Mouse (Mus musculus) brain, embryonic 14.5 days (tissue): ENCODE measurements around the gene Nob1. TPM values are rescaled to one million over a fixed set of nuclear protein-coding genes. Genes with fewer than 3 reads are reported as not detected.

Experiments used
- DNase-seq: peaks from one replicate; pipeline ENCODE4 v3.0.0-alpha.2; 2011; ENCODE audit warnings: low read depth
- CTCF ChIP-seq: fragments of 200-500 bp; IDR thresholded peaks from 2 replicates; pipeline ENCODE4 v1.5.1; 2012; ENCODE audit warnings: inconsistent platforms, mild to moderate bottlenecking, moderate library complexity, borderline replicate concordance; ENCODE audit not compliant: insufficient read depth, insufficient read length; ENCODE audit errors: extremely low read depth
- POLR2A ChIP-seq: fragments of 200-500 bp; IDR thresholded peaks from 2 replicates; pipeline ENCODE4 v1.6.1; 2012; ENCODE audit warnings: mild to moderate bottlenecking, inconsistent platforms, borderline replicate concordance; ENCODE audit not compliant: poor library complexity, insufficient read depth, insufficient read length, severe bottlenecking; ENCODE audit errors: extremely low read depth
- polyA plus RNA-seq: library from polyadenylated mRNA; depleted of rRNA; stranded (reverse); fragments of >200 nt; gene quantifications from 2 replicates; pipeline ENCODE4 v1.2.3, GENCODE M21; 2012; rRNA removed

The Nob1 gene
- polyA plus RNA-seq, 1 experiment: 77.5 TPM

DNA sequence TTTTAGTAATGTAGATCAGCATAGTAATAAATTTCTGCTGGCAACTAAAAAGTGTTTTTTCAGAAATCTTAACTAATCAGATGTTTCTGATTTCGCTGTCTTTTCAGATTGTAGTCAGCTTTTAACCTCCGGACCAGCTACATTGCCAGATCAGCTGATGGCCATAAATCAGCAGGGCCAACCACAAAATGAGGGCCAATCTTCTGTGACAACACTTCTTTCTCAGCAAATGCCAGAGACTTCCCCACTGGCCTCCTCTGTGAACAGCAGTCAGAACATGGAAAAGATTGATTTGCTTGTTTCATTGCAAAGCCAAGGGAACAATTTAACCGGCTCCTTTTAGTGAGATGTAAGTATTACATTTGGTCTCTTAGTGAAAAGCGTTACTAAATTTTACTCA lies 54.5 kb downstream of the Nob1 start:
- DNase-seq: no peak
- TF ChIP-seq CTCF (no peak), POLR2A (no peak)

Other genes starting within 250 kb of the Nob1 start
- 39.8 and 42.7 TPM in 2 replicates for gene Nfat5, start 131.6 kb downstream of the Nob1 start, polyA plus RNA-seq
- 1.8 and 2.8 TPM in 2 replicates for gene Nqo1, start 21.8 kb downstream of the Nob1 start, polyA plus RNA-seq
- gene Wwp2, start 11.3 kb upstream of the Nob1 start, polyA plus RNA-seq: 34.8 and 42.5 TPM in 2 replicates
- 117 and 127 TPM in 2 replicates for gene Psmd7, start 163.4 kb upstream of the Nob1 start, polyA plus RNA-seq